ENCODE assay signal across 8 mouse cellular contexts in genomic region chr11:78399680-78400079, GRCm38 (mm10). TPM values are rescaled to one million over a fixed set of nuclear protein-coding genes. Genes with fewer than 3 reads are reported as not detected.
A peak's percentile ranks its signal among the peaks of the same experiment; 100 is the strongest.
DNase-seq lines count a peak whose midpoint lies in the region; ATAC-seq and TF ChIP-seq lines count a peak whose summit lies in the region.

No protein-coding gene starts in this region.

- no peaks in the 10 kb centered on the region for H3K36me3 ChIP-seq in midbrain, embryonic 10.5 days
- no peaks in the 10 kb centered on the region for H3K36me3 ChIP-seq in midbrain, embryonic 16.5 days (ENCODE audit: control insufficient read depth, insufficient read depth, low read length)
- H3K36me3 ChIP-seq in liver, postnatal 0 days (replicated peaks; ENCODE audit: insufficient read depth, low read length) = no peaks in the 10 kb centered on the region

- H3K27me3 ChIP-seq in midbrain, embryonic 10.5 days (ENCODE audit: low read depth, poor library complexity, severe bottlenecking) = peaks cover 24% of the 10 kb centered on the region; the same call in 1 of the 2 replicates
- H3K27me3 ChIP-seq in midbrain, embryonic 16.5 days (ENCODE audit: control insufficient read depth, insufficient read depth, low read depth, low read length) = no peaks in the 10 kb centered on the region
- H3K27me3 ChIP-seq in liver, postnatal 0 days (ENCODE audit: insufficient read depth, low read length) = no peaks in the 10 kb centered on the region

- peak; percentile 72 for DNase-seq in midbrain, embryonic 10.5 days (ENCODE audit: low spot score)
- DNase-seq in brain, embryonic 14.5 days (ENCODE audit: low read depth) = peak; percentile 65
- peak; percentile 33 to 71 for DNase-seq in frontal cortex, postnatal 10 days (ENCODE audit: low spot score in 2 of 2)
- DNase-seq in kidney, postnatal 10 days = peak; percentile 88
- DNase-seq in liver, postnatal 0 days = peak; percentile 80
- peak; percentile 62 for DNase-seq in retina, postnatal 7 days (ENCODE audit: low read depth, low spot score)
- DNase-seq in urinary bladder, postnatal 14 days (ENCODE audit: low spot score) = peak; percentile 79

- TF ChIP-seq CTCF in brain, embryonic 14.5 days (IDR thresholded peaks at IDR 0.05; ENCODE audit: borderline replicate concordance, extremely low read depth, insufficient read depth, insufficient read length) = peak; percentile 85; the same call in 1 of the 2 replicates
- TF ChIP-seq CTCF in liver, postnatal 0 days (IDR thresholded peaks at IDR 0.05; ENCODE audit: low read depth) = peak; percentile 94

- H3K9ac ChIP-seq in midbrain, embryonic 16.5 days (ENCODE audit: low read depth, low read length) = no peak overlapping the region
- no peak overlapping the region for H3K9ac ChIP-seq in liver, postnatal 0 days (replicated peaks)

- no peak for TF ChIP-seq POLR2A in brain, embryonic 14.5 days (IDR thresholded peaks at IDR 0.05; ENCODE audit: borderline replicate concordance, extremely low read depth, insufficient read depth, insufficient read length, poor library complexity, severe bottlenecking)

- no peak; the same call in 1 of the 2 replicates for ATAC-seq in midbrain, embryonic 16.5 days
- ATAC-seq in liver, postnatal 0 days = peak; percentile 43

- H3K4me2 ChIP-seq in midbrain, embryonic 16.5 days (ENCODE audit: low read length) = no peak overlapping the region
- no peak overlapping the region for H3K4me2 ChIP-seq in liver, postnatal 0 days (ENCODE audit: low read depth, low read length)

- no peak overlapping the region for H3K27ac ChIP-seq in midbrain, embryonic 10.5 days (replicated peaks)
- H3K27ac ChIP-seq in midbrain, embryonic 16.5 days (ENCODE audit: low read length) = no peak overlapping the region
- H3K27ac ChIP-seq in liver, postnatal 0 days (ENCODE audit: low read depth) = no peak overlapping the region

- no peaks in the 10 kb centered on the region for H3K9me3 ChIP-seq in midbrain, embryonic 10.5 days (replicated peaks)
- no peaks in the 10 kb centered on the region for H3K9me3 ChIP-seq in midbrain, embryonic 16.5 days (replicated peaks; ENCODE audit: control insufficient read depth, low read length, poor library complexity, severe bottlenecking)
- no peaks in the 10 kb centered on the region for H3K9me3 ChIP-seq in liver, postnatal 0 days (ENCODE audit: low read length)

- peaks cover 23% of the 10 kb centered on the region for H3K4me1 ChIP-seq in midbrain, embryonic 10.5 days
- H3K4me1 ChIP-seq in midbrain, embryonic 16.5 days (ENCODE audit: control insufficient read depth, insufficient read depth, low read length) = no peaks in the 10 kb centered on the region; the same call in 1 of the 2 replicates
- peaks cover 10% of the 10 kb centered on the region for H3K4me1 ChIP-seq in liver, postnatal 0 days (ENCODE audit: insufficient read depth)

- H3K4me3 ChIP-seq in midbrain, embryonic 10.5 days = no peak overlapping the region
- H3K4me3 ChIP-seq in midbrain, embryonic 16.5 days (ENCODE audit: low read depth, low read length) = no peak overlapping the region
- no peak overlapping the region for H3K4me3 ChIP-seq in liver, postnatal 0 days (ENCODE audit: low read depth, low read length)

- TF ChIP-seq EP300 in liver, postnatal 0 days (IDR thresholded peaks at IDR 0.05; ENCODE audit: low read depth) = no peak

- WGBS in midbrain, embryonic 10.5 days = 22% methylated on average over 8 of the region's 8 CpGs
- WGBS in midbrain, embryonic 16.5 days = 16% methylated on average over 8 of the region's 8 CpGs
- 11% methylated on average over 8 of the region's 8 CpGs for whole genome bisulfite sequencing in liver, postnatal 0 days (ENCODE audit: insufficient replicate concordance)

RNA-seq across cellular contexts. Expression of gene Foxn1, which starts 13.3 kb away (rescaled TPM):
- not detected in 2 replicates for polyA plus RNA-seq in midbrain, embryonic 10.5 days (2016; fragmentation: Nextera tagmentation; extraction: Ambion mirVana)
- not detected in 2 replicates for polyA plus RNA-seq in midbrain, embryonic 16.5 days (2015; fragmentation: Nextera tagmentation; extraction: Ambion mirVana)
- 0.03 TPM in 2 replicates for polyA plus RNA-seq in brain, embryonic 14.5 days (2012; rRNA removed)
- not detected in 2 replicates for polyA plus RNA-seq in liver, postnatal 0 days (2015; fragmentation: Nextera tagmentation; extraction: Ambion mirVana)

RNA-seq across cellular contexts. Expression of gene Slc13a2, which starts 22.3 kb away (rescaled TPM):
- not detected in 2 replicates for polyA plus RNA-seq in midbrain, embryonic 10.5 days (2016; fragmentation: Nextera tagmentation; extraction: Ambion mirVana)
- not detected in 2 replicates for polyA plus RNA-seq in midbrain, embryonic 16.5 days (2015; fragmentation: Nextera tagmentation; extraction: Ambion mirVana)
- polyA plus RNA-seq in brain, embryonic 14.5 days (2012; rRNA removed) = not detected in 2 replicates
- 0.07 and 0.08 TPM in 2 replicates for polyA plus RNA-seq in liver, postnatal 0 days (2015; fragmentation: Nextera tagmentation; extraction: Ambion mirVana)

RNA-seq across cellular contexts. Expression of gene Unc119, which starts 56.4 kb away (rescaled TPM):
- 57.7 and 61.7 TPM in 2 replicates for polyA plus RNA-seq in midbrain, embryonic 10.5 days (2016; fragmentation: Nextera tagmentation; extraction: Ambion mirVana)
- polyA plus RNA-seq in midbrain, embryonic 16.5 days (2015; fragmentation: Nextera tagmentation; extraction: Ambion mirVana) = 77.2 and 81.8 TPM in 2 replicates
- 137 and 174 TPM in 2 replicates for polyA plus RNA-seq in brain, embryonic 14.5 days (2012; rRNA removed)
- 63.7 and 77.0 TPM in 2 replicates for polyA plus RNA-seq in liver, postnatal 0 days (2015; fragmentation: Nextera tagmentation; extraction: Ambion mirVana)
